Mouse (Mus musculus): ENCODE data around the gene Pak1. TPM values are rescaled to one million over a fixed set of nuclear protein-coding genes. Genes with fewer than 3 reads are reported as not detected.

Gene Pak1
- 100 to 1,000 TPM; 106 to 120 TPM for total RNA-seq (2021)
- long read RNA-seq, experiment 1, transcript Pak1-201 (15 exons, 3,065 nt), result major isoform, 85 of 125 reads
- long read RNA-seq, experiment 1, partial matches to known transcripts, result 10 of 125 reads
- long read RNA-seq, experiment 1, other reads (novel, unspliced or antisense), result 28 of 125 reads
- long read RNA-seq, experiment 2, transcript Pak1-201 (15 exons, 3,065 nt), result major isoform, 65 of 95 reads
- long read RNA-seq, experiment 2, partial matches to known transcripts, result 9 of 95 reads
- long read RNA-seq, experiment 2, other reads (novel, unspliced or antisense), result 21 of 95 reads

DNA sequence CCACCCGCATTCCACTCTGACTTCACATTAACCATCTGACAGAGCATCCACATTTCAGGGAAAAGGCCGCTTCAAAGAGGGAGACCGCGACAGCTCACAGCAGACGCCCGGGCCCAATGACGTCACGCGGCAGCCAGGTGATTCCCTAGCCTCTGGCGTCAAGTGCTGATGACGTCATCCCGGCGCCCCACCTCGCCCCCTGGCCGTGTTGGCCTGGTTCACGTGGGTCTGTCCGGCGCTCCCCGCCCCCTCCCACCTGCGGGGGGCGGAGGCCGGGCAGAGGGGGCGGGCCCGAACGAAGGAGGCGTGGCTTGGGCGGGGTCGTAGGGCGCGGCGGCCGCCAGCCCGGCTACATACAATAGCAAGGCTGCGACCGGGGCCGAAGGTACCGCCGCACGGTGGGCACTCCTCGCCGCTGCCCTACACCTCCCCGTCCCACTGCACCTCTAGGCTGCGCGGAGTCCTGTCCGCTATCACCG is at the start of gene Pak1:
Pak1 (plus strand) TSS at position 352 of the 479 bp plus-strand sequence.
- DNase-seq, result peak; percentile 56
- intact Hi-C loops (cut with DNase I; ENCODE audit: low total_unique reads), result no loop called here

DNA sequence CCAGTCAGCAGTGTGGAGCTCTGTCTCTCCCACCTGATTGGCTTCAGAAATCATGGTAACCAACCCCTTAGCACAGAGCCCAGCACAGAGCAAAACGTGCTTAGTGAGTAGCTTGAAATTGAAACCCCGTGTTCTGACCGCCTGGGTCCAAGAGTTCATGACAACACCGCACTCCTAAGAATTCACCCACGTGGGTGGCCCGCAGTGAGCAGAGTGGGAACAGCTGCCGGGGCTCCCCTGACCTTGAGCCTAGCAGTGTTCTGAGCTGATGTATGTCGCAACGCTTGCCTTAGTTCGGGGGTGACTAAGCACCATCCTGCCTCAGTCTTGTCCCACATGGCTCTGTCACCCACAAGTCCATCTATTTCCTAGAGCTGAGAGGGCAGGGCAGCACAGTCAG is 47.4 kb upstream of the Pak1 start:
- intact Hi-C loops (cut with DNase I; ENCODE audit: low total_unique reads), result no loop called here
- DNase-seq, result no peak

DNA sequence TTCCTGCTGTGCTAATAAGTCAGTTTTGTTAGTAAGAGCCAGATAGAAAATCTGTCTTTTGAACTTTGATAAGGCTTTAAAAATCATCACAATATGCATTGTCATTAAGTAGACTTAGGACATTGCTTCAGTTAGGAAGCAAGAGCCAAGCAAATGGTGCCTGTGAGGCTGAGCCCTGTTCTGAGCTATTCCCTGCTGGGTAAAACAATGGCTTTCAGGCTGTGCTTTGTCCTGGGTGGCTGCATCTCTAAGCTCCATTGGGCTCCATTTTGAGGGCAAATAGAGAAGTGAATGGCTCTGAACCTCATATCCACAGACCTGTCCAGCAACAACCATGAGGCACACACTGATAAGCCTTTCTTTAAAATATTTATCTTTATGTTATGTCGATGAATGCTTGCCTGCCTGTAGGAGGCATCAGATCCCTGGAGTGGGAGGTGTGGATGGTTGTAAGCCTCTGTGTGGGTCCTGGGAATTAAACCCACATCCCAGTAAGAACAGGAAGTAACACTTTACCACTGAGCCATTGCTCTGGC is 46.5 kb upstream of the Pak1 start:
- no peak for DNase-seq
- intact Hi-C loops (cut with DNase I; ENCODE audit: low total_unique reads), result no loop called here

DNA sequence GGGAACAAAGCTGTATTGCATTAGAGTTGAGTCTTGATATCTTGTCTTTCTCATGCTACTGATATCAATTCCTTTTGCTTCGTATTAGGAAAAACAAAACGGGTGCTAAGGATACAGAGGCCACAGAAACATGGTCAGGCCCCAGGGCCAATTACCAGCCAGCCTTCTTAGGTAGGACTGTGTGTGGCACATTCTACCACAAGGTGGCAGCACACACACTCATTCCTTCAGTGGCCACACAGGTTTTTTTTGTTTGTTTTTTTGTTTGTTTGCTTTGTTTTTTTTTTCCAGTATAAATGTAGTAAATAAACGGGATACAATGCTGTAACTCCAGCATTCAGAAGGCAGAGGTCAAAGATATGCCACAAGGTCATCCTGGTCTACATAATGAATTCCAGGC is 43.0 kb upstream of the Pak1 start:
- intact Hi-C loops (cut with DNase I; ENCODE audit: low total_unique reads), result no loop called here
- peak; percentile 44 for DNase-seq

DNA sequence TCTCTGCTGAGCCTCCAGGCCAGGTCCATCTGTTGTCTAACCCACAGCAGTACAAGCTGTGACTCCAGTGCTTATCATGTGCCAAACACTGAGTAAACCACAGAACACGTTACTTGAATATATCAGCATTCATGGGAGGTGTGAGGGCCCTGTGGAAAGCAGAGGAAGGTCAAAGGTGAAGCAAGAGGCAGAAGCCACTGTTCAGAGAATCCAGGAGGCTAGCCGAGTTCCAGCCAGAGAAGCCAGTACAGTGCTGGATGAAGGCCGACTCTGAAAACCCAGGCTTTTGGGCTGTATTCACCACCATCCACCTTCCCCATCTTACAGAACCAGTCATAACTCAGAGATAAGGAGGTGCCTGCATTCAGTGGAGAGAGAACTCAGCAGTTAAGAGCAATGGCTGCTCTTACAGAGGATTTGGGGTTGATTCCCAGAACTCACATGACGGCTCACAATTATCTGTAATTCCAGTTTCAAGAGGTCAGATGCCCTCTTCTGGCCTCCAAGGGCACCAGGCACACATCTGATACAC is 41.1 kb upstream of the Pak1 start:
- intact Hi-C loops (cut with DNase I; ENCODE audit: low total_unique reads), result no loop called here
- no peak for DNase-seq

DNA sequence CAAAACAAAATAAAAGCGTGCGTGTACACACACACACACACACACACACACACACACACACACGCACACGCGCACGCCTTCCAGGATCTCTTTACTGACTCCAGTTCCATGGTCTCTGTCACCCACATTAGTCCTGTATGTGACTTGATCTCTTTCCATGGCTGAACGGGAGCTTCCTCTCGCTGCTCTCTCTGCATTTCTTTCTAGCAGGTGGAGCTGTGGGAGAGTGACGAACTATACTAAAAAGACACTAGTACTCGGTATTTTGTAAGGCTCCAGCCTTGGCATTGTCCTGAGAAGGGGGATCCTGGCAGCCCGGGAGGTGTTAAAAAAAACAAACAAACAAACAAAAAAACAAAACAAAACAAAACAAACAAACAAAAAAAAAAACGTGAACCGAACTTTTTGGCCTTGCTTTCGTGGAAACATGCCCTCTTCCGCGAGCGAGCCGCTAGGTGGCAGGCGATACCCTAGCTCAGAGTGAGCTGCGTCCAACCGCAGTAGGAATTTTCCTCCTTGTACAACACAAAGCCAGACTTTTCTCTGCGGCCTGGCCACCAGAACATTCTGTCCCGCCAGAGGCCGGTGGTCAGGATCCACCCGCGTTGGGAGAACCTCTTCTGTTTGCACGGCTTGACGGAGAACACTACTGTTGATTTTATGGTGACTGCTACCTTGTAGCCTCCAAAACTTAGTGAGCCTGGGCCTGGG is 40.4 kb upstream of the Pak1 start:
- intact Hi-C loops (cut with DNase I; ENCODE audit: low total_unique reads), result no loop called here
- peak; percentile 85 for DNase-seq

DNA sequence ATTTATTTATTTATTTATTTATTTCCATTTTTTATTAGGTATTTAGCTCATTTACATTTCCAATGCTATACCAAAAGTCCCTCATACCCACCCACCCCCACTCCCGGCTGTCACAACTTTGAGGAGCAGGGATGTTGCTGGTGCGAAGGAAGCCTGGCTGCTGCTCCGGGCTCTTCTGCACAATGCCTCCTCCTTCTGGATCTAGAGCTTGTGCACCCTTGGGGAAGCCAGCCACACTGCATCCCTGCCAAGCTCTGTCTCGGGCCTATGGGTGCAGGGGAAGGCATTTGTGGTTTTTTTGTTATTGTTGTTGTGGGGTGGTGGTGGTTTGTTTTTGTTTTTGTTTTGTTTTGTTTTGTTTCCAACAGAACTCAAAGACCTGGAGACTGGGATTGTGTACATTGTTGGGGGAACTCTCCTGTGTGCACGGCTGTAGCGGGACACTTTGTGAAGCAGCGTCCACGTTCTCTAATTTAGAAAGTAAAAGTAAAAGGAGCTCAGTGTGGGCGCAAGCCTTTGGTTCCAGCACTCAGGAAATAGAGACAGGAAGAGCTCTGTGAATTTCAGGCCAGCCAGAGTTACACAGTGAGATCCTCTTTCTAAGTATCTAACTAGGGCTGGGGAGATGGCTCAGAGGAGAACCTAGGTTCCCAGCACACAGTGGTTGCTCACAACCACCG is 39.7 kb upstream of the Pak1 start:
- DNase-seq, result peak; percentile 17
- intact Hi-C loops (cut with DNase I; ENCODE audit: low total_unique reads), result no loop called here

DNA sequence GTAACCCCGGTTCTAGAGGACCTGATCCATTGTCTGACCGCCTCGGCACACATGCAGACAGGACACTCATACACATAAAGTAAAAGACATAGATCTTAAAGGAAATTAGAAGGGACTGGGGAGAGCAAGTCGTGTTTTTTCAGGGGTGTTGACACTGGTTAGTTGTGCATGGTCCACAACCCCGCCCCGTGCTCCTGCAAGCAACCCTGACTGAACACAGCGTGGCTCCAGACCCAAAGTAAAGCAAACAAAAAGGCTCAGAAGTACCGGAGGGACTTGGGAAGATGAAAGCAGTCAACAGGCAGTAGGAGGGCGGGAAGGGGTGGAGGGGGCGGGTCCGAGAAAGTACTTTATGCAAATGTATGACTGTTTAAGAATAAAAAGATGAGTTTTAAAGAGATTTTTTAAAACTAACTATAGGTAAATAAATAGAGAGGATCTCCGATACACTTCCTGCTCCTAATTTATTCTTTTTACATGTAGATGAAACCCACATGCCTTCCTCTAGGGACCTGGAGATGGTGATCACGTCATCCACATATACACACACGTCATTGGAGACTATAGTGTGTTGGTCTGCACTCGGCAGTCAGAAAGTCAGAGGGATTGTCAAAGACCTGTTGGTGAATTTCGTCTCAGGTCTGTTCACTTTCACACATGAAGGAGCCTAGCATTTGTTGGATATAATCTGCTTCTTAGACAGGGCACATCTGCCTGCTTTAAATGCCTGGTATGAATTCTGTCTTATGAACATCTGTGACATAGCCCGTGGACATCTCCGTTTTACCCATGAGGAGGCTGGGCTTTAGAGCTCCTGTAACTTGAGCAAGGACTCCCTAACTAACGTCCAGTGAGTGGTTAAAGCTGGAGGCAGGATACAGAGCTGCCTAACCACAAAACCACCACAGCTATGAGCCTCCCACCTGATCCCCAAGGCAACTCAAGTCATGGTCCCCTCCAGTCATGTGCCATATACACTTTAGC is 38.8 kb upstream of the Pak1 start:
- intact Hi-C loops (cut with DNase I; ENCODE audit: low total_unique reads), result loop anchor here (5.0 kb wide), 1 partner anchor 98 kb away; no protein-coding TSS in a partner anchor
- DNase-seq, result no peak

DNA sequence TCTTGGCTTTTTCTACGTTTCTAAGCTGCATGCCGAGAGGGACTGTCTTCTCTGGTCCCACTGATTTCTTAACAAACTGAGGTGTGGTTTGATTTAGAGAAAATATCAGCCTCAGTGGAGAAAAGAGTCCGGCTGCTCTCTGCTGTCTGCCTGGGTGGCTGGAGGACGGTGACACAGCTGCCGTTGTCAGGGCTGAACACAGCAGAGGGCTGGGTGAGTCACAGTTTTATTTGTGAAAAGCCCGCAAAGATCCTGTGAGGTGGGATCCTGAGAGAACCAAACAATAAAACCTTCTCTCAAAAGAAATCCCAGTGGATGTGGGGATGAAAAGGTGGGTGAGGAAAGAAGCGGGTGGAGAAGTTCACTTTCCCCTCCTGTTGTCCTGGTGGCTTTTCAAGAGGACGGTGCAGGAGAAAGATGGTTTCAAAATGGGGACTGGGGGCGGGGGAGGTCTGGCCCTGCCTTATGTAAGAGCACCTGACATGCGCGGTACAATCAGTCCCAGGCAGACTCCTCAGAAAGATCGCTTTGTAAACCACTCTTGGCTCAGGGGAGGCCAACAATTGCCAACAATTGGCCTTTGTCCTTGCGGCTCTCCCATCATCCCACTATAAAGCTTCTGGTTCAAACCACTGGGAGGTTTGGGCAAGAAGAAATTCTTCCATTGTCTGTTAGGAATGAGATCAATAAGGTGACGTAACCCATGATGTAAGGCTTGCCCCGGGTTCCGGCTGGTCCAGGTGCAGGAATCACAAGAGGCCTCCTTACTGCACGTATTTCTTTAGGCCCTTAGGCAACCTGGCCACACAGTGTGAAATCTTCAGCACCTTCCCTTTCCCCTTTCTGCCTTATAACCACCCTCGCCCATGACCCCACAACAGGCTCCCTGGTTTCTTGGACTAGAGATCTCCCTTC is 31.1 kb upstream of the Pak1 start:
- intact Hi-C loops (cut with DNase I; ENCODE audit: low total_unique reads), result no loop called here
- DNase-seq, result no peak

DNA sequence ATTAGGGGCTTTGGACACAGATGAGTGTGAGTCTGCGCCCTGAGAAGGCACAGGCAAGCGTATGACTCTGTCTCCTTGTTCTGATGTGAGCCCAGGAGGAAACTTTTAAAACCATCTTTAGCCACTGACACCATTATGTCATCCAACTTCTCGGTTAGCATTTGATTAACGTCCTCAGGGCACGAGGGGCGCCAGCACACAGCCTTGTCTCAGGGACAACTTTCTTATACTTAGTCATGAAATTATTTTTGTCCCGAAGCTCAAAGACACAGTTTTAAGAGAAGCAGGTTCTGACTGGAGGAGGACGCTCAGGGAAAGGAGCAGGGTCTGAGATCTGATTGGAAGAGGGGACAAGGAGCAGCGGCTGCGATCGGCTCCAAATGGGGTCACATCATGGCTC is 23.8 kb upstream of the Pak1 start:
- intact Hi-C loops (cut with DNase I; ENCODE audit: low total_unique reads), result no loop called here
- DNase-seq, result no peak

DNA sequence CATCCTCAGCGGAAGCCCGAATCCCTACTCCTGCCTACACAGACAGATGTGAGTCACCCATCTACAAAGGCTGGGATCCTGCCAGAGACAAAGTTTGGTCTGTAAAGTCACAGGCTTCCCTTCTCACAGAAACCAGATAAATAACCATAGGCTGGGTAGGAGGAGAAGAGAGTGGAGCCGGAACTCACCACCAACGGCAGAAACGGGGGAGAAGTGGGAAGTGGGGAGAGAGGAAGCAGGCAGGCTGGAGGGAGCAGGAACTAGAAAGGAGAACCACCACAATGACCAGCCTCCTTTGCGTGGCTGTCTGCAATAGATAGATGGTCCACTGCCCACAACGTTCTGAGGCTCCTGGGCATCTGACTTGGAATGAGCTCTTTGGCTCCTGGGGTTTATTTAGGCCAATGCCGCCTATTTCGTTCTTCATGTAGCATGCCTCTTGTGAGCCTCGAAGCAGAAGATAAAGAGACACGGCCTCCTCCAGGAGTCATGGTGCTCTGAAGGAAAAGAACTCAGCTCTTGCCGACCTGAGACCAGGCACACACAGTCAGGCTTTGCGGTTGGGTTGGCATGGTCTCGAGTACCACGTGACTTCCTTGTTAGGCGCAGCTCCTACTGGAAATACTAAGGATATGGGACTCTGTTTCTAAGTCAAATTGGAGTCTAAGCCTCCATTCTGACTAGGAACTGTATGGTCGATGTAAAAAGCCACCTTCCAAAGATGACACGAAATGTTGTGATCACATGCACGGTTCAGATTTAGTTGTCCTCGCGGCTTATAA is 23.0 kb upstream of the Pak1 start:
- no peak for DNase-seq
- intact Hi-C loops (cut with DNase I; ENCODE audit: low total_unique reads), result no loop called here

DNA sequence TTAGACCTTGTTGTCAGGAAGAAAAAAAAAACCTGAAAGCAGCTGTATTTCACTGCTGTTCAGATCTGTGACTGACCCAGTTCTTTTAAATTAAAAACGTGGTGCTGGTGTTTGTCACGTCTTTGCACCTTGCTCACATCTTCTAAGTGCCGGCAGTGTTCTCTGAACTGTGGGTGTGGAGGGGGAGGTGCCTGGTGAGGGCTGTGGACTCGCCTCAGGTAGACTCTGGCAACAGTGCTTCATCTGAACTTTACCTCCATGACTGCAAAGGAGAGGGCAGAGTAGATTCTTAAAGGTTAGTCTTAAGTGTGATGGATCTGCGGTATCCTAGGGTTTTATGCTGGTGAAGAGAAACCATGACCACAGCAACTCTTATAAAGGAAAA is 22.4 kb upstream of the Pak1 start:
- intact Hi-C loops (cut with DNase I; ENCODE audit: low total_unique reads), result no loop called here
- DNase-seq, result no peak

DNA sequence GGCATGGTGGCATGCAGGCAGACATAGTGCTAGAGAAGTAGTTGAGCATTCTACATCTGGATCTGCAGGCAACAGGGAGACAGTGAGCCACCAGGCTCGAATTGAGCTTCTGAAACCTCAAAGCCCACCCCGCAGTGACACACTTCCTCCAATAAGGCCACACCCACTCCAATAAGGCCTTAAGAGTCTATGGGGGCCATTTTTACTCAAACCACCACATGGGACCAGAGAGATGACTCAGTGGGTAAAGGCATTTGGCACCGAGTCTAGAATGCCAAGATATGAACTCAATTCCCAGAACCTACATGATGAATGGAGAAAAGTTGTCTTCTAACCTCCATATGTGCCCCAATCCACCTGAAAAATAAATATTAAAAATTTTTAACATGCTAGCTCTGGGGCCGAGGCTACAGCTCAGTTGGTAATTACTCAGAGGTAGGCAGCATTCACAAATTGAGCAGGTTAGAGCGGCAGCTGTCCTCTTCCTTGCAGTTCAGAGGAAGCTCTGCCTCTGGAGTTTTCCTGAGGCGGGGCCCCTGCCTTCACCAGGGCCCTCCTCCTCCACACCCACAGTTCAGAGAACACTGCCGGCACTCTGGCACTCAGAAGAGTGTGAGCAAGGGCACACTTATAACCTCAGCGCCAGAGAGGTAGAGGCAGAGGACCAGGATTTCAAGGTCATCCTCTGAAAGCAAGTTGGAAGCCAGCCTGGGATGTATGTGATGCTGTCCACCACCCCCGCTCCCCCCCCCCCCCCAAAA is 21.8 kb upstream of the Pak1 start:
- intact Hi-C loops (cut with DNase I; ENCODE audit: low total_unique reads), result no loop called here

DNA sequence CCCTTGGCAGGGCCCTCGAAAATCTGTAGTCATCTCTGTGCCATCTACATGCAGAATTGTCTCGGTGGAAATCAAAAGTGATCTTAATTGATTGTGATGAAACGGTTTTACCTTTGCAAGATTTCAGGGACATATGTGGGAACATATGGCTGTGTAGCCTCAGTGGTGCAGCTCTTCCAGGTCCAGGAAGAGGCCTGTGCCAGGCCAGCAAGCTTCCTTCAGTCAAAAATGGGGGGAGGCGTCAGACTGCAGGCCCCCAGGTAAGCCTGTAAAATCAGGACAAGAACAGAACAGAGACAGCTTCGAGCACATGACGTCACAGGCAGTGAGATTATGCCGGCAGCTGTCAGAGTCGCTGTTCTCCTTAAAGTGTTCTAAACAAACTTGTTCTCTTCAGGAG is 20.5 kb upstream of the Pak1 start:
- intact Hi-C loops (cut with DNase I; ENCODE audit: low total_unique reads), result no loop called here
- DNase-seq, result no peak

More for the DNA sequence above, 21.8 kb upstream of the Pak1 start:
- DNase-seq, result no peak

DNA sequence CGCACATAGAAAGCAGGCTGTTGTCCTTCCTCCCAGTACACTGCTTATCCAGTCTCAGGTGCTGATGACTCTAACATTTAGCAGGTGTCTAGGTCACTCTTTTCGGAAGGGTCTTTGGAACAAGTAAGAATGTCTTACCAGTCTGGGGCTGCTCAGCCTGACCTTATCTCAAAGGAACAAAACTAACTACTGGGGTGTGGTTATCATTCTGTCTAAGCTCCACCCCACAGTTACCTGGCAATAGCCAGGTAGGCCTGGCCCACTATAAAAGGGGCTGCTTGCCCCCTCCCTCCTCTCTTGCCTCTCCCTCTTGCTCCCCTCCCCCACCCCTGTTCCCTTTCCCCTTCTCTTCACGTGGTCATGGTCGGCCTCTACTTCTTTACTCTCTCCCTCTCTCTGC is 19.3 kb upstream of the Pak1 start:
- no peak for DNase-seq
- intact Hi-C loops (cut with DNase I; ENCODE audit: low total_unique reads), result no loop called here

DNA sequence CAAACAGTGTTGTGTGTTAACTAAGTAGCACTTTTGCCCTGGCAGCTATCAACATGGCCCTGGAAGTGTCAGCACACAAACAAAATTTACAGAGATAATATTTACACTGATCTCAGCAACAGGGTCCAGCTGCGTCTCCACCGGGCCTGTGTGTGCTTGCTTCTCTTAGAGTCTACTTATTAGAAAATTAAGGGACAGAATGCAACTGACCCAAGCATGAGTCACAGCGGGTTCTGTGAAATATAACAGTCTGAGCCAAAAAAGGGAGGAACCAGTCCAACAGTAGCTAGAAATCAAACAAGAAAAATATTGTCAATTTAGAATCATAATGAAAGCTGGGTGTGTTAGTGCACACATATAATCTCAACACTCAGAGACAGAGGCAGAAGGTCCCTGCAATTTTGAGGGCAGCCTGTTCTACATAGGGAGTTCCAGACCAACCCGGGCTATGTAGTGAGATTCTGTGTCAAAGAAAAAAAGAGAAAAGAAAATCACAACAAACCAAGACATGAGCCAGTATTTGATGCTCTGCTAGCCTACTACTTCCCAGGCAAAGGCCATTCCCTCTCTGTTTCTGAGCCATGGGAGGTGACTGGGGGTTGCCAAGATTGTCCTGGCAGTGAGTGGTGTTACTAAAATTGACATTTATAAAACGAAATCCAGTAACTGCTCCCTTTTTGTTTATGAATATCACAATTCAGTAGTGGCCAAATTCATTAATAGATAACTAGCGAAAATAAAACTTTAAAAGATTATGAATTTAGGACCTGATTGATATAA is 17.3 kb upstream of the Pak1 start:
- intact Hi-C loops (cut with DNase I; ENCODE audit: low total_unique reads), result no loop called here
- no peak for DNase-seq

Measured in gastrocnemius, postnatal 14 days (tissue).